Mouse (Mus musculus) heart, embryonic 11.5 days (tissue): Measurements from ENCODE around the gene Cish. TPM values are rescaled to one million over a fixed set of nuclear protein-coding genes. Genes with fewer than 3 reads are reported as not detected.

Source experiments
- ATAC-seq: fragments of 200-750 bp; cut with Nextera tagmentation; replicated peaks from 2 replicates; pipeline ENCODE4 v1.8.0; 2017; ENCODE audit warnings: moderate library complexity; ENCODE audit not compliant: insufficient number of reproducible peaks, low FRiP score, low TSS enrichment
- H3K27ac ChIP-seq: fragments of 300-500 bp; sonication (generic); 2 replicates; pipeline ENCODE4 v1.5.1; 2014; ENCODE audit warnings: mild to moderate bottlenecking, low read depth, low read length
- H3K27me3 ChIP-seq: fragments of 300-500 bp; sonication (generic); 2 replicates; pipeline ENCODE4 v1.6.1; 2014; ENCODE audit warnings: mild to moderate bottlenecking, low read length, mixed read lengths; ENCODE audit not compliant: control insufficient read depth, insufficient read depth
- H3K36me3 ChIP-seq: fragments of 300-500 bp; sonication (generic); 2 replicates; pipeline ENCODE4 v1.6.1; 2014; ENCODE audit warnings: mild to moderate bottlenecking, low read length, moderate library complexity, mixed read lengths; ENCODE audit not compliant: control insufficient read depth, insufficient read depth
- H3K4me1 ChIP-seq: fragments of 300-500 bp; sonication (generic); 2 replicates; pipeline ENCODE4 v1.6.1; 2014; ENCODE audit warnings: low read length; ENCODE audit not compliant: control insufficient read depth, insufficient read depth
- H3K4me2 ChIP-seq: fragments of 300-500 bp; sonication (generic); 2 replicates; pipeline ENCODE4 v1.6.1; 2014; ENCODE audit warnings: mild to moderate bottlenecking, moderate library complexity
- H3K4me3 ChIP-seq: fragments of 300-500 bp; sonication (generic); 2 replicates; pipeline ENCODE4 v1.5.1; 2014; ENCODE audit warnings: low read depth, low read length
- H3K9ac ChIP-seq: fragments of 300-500 bp; sonication (generic); 2 replicates; pipeline ENCODE4 v1.6.1; 2014; ENCODE audit warnings: mild to moderate bottlenecking, low read depth, low read length, moderate library complexity
- H3K9me3 ChIP-seq: fragments of 300-500 bp; sonication (generic); replicated peaks from 2 replicates; pipeline ENCODE4 v1.6.1; 2016; ENCODE audit warnings: low read length; ENCODE audit not compliant: control insufficient read depth
- WGBS: fragments of 180-500 bp; shearing (Covaris S2); extraction: QIAGEN DNeasy Blood & Tissue Kit; methylation state at CpG from one replicate; pipeline ENCODE4 v1.1.7; 2014; ENCODE audit not compliant: insufficient replicate concordance; 5-methylcytosine and 5-hydroxymethylcytosine counted together
- polyA plus RNA-seq: library from polyadenylated mRNA; unstranded; fragments of >200 nt; fragmentation: Nextera tagmentation; extraction: Ambion mirVana; gene quantifications from 2 replicates; pipeline ENCODE4 v1.2.1, GENCODE M21; 2014

Gene Cish
- polyA plus RNA-seq, 1 experiment from 2014 or later: 7.7 TPM

GRCm38 (mm10) chr9:107260429-107260828 lies 35.4 kb upstream of the Cish start:
- Histone ChIP-seq H3K4me2 (no peak overlapping the region), H3K36me3 (no peaks in the 10 kb centered on the region), H3K4me3 (no peak overlapping the region), H3K9ac (no peak overlapping the region), H3K4me1 (peaks cover 3% of the 10 kb centered on the region; the same call in 1 of the 2 replicates), H3K27ac (no peak overlapping the region), H3K9me3 (no peaks in the 10 kb centered on the region), H3K27me3 (0 out of 2 replicates have a peak, but pooled peaks cover 4% of the 10 kb centered on the region)
- WGBS: 66% methylated on average over 2 of the region's 2 CpGs
- no peak for ATAC-seq

GRCm38 (mm10) chr9:107260836-107261235 lies 35.0 kb upstream of the Cish start:
- no peak overlapping the region for H3K4me3 ChIP-seq
- H3K4me1 ChIP-seq: peaks cover 3% of the 10 kb centered on the region; the same call in 1 of the 2 replicates
- ATAC-seq: no peak
- H3K4me2 ChIP-seq: no peak overlapping the region
- H3K27ac ChIP-seq: no peak overlapping the region
- WGBS: 60% methylated on average over 8 of the region's 8 CpGs
- 0 out of 2 replicates have a peak, but pooled peaks cover 4% of the 10 kb centered on the region for H3K27me3 ChIP-seq
- H3K36me3 ChIP-seq: no peaks in the 10 kb centered on the region
- H3K9me3 ChIP-seq: no peaks in the 10 kb centered on the region
- no peak overlapping the region for H3K9ac ChIP-seq

GRCm38 (mm10) chr9:107261792-107262191 lies 34.0 kb upstream of the Cish start:
- ATAC-seq: no peak
- H3K4me2 ChIP-seq: no peak overlapping the region
- no peak overlapping the region for H3K4me3 ChIP-seq
- H3K4me1 ChIP-seq: peaks cover 3% of the 10 kb centered on the region; the same call in 1 of the 2 replicates
- no peaks in the 10 kb centered on the region for H3K36me3 ChIP-seq
- H3K27me3 ChIP-seq: 0 out of 2 replicates have a peak, but pooled peaks cover 4% of the 10 kb centered on the region
- H3K9me3 ChIP-seq: no peaks in the 10 kb centered on the region
- H3K9ac ChIP-seq: no peak overlapping the region
- WGBS: 65% methylated on average over 6 of the region's 6 CpGs
- H3K27ac ChIP-seq: no peak overlapping the region

- 76% methylated on average over 7 of the region's 7 CpGs for WGBS
- H3K36me3 ChIP-seq: no peaks in the 10 kb centered on the region
- H3K9me3 ChIP-seq: no peaks in the 10 kb centered on the region
- no peak for ATAC-seq
- 0 out of 2 replicates have a peak, but pooled peaks cover 4% of the 10 kb centered on the region for H3K27me3 ChIP-seq
- H3K4me2 ChIP-seq: no peak overlapping the region
- H3K4me1 ChIP-seq: peaks cover 3% of the 10 kb centered on the region; the same call in 1 of the 2 replicates
- no peak overlapping the region for H3K4me3 ChIP-seq
- H3K27ac ChIP-seq: no peak overlapping the region
- no peak overlapping the region for H3K9ac ChIP-seq
Measured at GRCm38 (mm10) chr9:107262375-107262774, 33.5 kb upstream of the Cish start.

- no peaks in the 10 kb centered on the region for H3K9me3 ChIP-seq
Measured at GRCm38 (mm10) chr9:107263912-107264311, 31.9 kb upstream of the Cish start.

GRCm38 (mm10) chr9:107264731-107265130 lies 31.1 kb upstream of the Cish start:
- 79% methylated on average over 3 of the region's 3 CpGs for WGBS
- H3K9me3 ChIP-seq: no peaks in the 10 kb centered on the region
- ATAC-seq: no peak
- no peak overlapping the region for H3K27ac ChIP-seq
- peaks cover 3% of the 10 kb centered on the region; the same call in 1 of the 2 replicates for H3K4me1 ChIP-seq
- 0 out of 2 replicates have a peak, but pooled peaks cover 4% of the 10 kb centered on the region for H3K27me3 ChIP-seq
- H3K4me3 ChIP-seq: no peak overlapping the region
- H3K9ac ChIP-seq: no peak overlapping the region
- no peak overlapping the region for H3K4me2 ChIP-seq
- no peaks in the 10 kb centered on the region for H3K36me3 ChIP-seq

More at GRCm38 (mm10) chr9:107263912-107264311, 31.9 kb upstream of the Cish start:
- H3K4me1 ChIP-seq: peaks cover 3% of the 10 kb centered on the region; the same call in 1 of the 2 replicates
- 81% methylated on average over 5 of the region's 5 CpGs for WGBS
- no peak overlapping the region for H3K27ac ChIP-seq
- 0 out of 2 replicates have a peak, but pooled peaks cover 4% of the 10 kb centered on the region for H3K27me3 ChIP-seq
- no peak overlapping the region for H3K4me3 ChIP-seq
- H3K36me3 ChIP-seq: no peaks in the 10 kb centered on the region
- no peak overlapping the region for H3K9ac ChIP-seq
- H3K4me2 ChIP-seq: no peak overlapping the region
- ATAC-seq: no peak

GRCm38 (mm10) chr9:107267028-107267427 lies 28.8 kb upstream of the Cish start:
- WGBS: 79% methylated on average over 1 of the region's 1 CpGs
- no peak for ATAC-seq

GRCm38 (mm10) chr9:107267721-107268402 lies 28.0 kb upstream of the Cish start:
- ATAC-seq: no peak
- Histone ChIP-seq H3K4me2 (no peak overlapping the region), H3K27ac (no peak overlapping the region), H3K9ac (no peak overlapping the region), H3K4me3 (no peak overlapping the region), H3K4me1 (no peaks in the 10 kb centered on the region; the same call in 1 of the 2 replicates), H3K27me3 (0 out of 2 replicates have a peak, but pooled peaks cover 4% of the 10 kb centered on the region), H3K36me3 (no peaks in the 10 kb centered on the region), H3K9me3 (no peaks in the 10 kb centered on the region)
- 35% methylated on average over 4 of the region's 4 CpGs for WGBS

More at GRCm38 (mm10) chr9:107267028-107267427, 28.8 kb upstream of the Cish start:
- no peak overlapping the region for H3K4me2 ChIP-seq
- H3K9ac ChIP-seq: no peak overlapping the region
- H3K27me3 ChIP-seq: 0 out of 2 replicates have a peak, but pooled peaks cover 4% of the 10 kb centered on the region
- no peaks in the 10 kb centered on the region for H3K9me3 ChIP-seq
- no peaks in the 10 kb centered on the region for H3K36me3 ChIP-seq
- no peak overlapping the region for H3K4me3 ChIP-seq
- no peaks in the 10 kb centered on the region; the same call in 1 of the 2 replicates for H3K4me1 ChIP-seq
- H3K27ac ChIP-seq: no peak overlapping the region
